Comparison of ENCODE assay signal across 18 mouse cellular contexts in genomic region chr15:43992936-43993335, GRCm38 (mm10).
"Had no signal": no experiment of that assay in that cellular context is flagged by ENCODE, and none has a peak within 500 bp of the region (broad histone marks: within the 10 kb centered on the region; RNA-seq: fewer than 3 reads in every experiment).

No protein-coding gene starts in this region.

- H3K4me1 ChIP-seq: midbrain, embryonic 10.5 days; midbrain, embryonic 12.5 days; neural tube, embryonic 13.5 days; neural tube, embryonic 15.5 days had no signal

- H3K9ac ChIP-seq: lung, embryonic 14.5 days; midbrain, embryonic 12.5 days; neural tube, embryonic 13.5 days; neural tube, embryonic 15.5 days had no signal

- H3K27ac ChIP-seq: midbrain, embryonic 10.5 days; midbrain, embryonic 12.5 days; neural tube, embryonic 13.5 days; neural tube, embryonic 15.5 days had no signal

- ATAC-seq: midbrain, embryonic 16.5 days had no signal

- H3K27me3 ChIP-seq: midbrain, embryonic 12.5 days; neural tube, embryonic 13.5 days; neural tube, embryonic 15.5 days had no signal

- H3K9me3 ChIP-seq: midbrain, embryonic 10.5 days; midbrain, embryonic 12.5 days; neural tube, embryonic 13.5 days; neural tube, embryonic 15.5 days had no signal

- H3K4me2 ChIP-seq: lung, embryonic 14.5 days; midbrain, embryonic 12.5 days; neural tube, embryonic 13.5 days; neural tube, embryonic 15.5 days had no signal

- DNase-seq: lung, embryonic 14.5 days; lung, postnatal 10 days; lung, postnatal 4 days; midbrain, embryonic 14.5 days; retina, postnatal 1 day; right cerebral cortex, adult 18-20 months; right cerebral cortex, postnatal 25 days; right cerebral cortex, postnatal 4 days; spleen, adult 18-20 months; thymus, adult 18-20 months; thymus, postnatal 14 days; thymus, postnatal 36 days had no signal

- H3K36me3 ChIP-seq: midbrain, embryonic 10.5 days; midbrain, embryonic 12.5 days; neural tube, embryonic 13.5 days; neural tube, embryonic 15.5 days had no signal

- H3K4me3 ChIP-seq: midbrain, embryonic 10.5 days; midbrain, embryonic 12.5 days; myocyte; neural tube, embryonic 13.5 days; neural tube, embryonic 15.5 days had no signal
